Mouse (Mus musculus) ovary, postnatal 36 days (tissue): ENCODE measurements around the gene Cux1.

Experiments
- DNase-seq: peaks from one replicate; pipeline ENCODE4 v3.0.0; 2022; ENCODE audit warnings: low spot score, mixed read lengths

Cux1 gene

DNA sequence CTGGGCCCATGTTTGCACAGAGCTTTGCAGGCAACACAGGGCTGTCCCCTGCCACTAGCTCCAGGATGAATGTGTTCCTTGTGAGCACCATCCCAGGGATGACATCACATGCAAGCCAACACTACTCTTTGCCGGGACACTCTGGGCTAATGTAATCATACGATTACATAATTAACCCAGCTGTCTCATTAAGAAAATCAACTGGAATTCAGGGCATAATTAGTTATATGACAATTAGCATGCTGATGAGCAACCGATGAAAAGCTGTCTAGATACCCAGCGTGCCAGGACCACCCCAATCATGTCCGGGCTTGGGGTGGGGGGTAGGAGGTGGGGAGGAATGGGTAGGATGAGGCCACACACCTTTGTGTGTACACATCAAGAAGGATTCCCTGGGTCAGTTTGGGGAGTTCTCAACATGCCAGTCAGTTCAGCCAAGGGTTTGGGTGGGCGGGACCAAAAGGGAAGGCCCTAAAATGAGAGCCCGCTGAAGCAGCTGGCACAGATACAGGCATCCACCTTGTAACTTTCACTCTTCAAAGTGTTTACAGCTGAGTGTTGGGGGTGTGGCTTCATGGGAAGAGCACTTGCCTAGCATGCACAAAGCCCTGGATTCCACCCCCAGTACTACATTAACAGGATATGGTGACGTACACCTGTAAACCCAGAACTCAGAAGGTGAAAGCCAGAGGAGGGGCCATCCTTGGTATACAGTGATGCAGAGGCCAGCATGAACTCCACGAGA, 184.9 kb downstream of the Cux1 start:
- no peak for DNase-seq

DNA sequence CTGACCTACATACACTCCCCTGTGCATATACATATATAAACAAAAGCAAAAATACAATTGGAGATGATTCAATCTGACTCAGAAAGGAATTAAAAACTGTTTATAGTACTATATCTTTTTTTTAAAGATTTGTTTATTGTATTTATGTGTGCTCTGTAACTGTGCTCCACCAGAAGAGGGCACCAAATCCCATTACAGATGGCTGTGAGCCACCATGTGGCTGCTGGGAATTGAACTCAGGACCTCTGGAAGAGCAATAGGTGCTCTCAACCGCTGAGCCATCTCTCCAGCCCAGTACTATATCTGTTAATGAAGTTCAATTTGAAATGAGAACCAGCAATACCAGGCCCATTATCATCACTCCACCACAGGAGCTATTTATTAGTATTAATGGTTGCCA, 187.9 kb downstream of the Cux1 start:
- DNase-seq: no peak

DNA sequence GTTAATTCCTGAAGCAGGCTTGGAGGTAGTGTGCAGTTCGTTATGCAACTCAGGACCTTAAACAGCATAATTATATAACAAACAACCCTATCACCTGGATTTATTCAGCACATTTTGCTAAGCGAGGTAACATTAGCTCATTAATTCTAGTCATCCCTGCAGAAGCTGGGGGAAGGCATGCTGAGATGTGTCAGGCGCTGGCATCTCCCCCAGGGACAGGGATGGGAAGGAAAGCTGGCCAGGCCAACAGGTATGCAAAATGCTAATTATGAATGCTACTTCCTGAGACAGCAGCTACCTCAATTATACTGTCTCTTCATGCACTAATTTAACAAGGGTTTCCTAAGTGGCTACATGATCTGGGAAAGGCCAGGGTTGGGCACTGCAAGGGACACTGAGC, 190.2 kb downstream of the Cux1 start:
- no peak for DNase-seq

DNA sequence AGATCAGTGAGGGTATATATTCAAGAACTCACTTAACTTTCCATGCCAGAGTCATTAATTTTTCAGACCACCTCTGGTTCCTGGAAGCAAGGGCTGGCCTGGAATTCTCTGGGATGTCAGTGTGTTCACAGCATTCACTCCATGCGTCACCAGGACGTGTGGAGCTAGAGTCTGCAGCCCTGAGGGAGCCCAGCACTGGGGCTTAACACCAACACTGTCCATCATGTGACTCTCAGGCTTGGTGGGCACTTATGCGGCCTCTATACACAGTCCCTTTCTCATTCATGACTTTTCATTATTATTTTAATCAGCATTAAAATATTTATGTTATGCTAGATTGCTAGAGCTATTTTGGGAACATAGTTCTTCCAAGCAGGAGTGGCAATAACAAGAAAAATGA, 191.9 kb downstream of the Cux1 start:
- no peak for DNase-seq

DNA sequence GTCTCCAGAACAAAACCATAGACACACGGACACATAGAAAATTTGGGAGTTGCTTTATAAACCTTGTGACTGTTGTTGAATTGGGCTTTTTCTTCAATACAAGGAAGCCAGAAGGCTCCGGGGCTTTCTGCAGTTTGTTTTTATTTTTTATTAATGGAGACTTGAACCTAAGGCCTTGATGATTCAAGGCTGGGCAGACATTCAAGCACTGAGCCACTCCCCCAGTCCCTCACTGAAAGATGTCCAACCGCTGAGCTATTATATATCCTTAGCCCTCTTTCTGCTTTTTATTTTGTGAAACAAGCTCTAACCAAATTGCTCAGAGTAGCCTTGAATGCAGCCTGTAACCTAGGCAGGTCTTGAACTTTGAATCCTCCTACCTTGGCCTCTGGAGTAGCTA, 195.0 kb downstream of the Cux1 start:
- DNase-seq: no peak

DNA sequence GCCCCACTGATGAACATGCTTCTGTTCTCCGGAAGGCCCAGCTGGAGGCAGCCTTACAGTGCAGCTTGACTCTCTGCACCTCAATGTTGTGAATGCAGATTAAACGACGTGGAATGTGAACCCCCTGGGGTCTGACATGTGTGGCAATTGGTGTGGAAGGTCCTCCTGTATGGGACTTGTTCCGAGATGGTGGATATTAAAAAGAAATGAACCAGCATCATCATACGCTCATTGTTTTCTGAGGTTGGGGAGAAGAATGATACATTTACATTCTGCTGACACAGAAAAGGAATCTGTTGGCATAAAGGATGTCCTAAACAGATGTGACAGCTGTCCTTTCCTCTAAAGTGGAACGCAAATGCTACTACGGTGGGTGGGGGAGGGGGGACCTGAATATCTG, 203.9 kb downstream of the Cux1 start:
- no peak for DNase-seq

DNA sequence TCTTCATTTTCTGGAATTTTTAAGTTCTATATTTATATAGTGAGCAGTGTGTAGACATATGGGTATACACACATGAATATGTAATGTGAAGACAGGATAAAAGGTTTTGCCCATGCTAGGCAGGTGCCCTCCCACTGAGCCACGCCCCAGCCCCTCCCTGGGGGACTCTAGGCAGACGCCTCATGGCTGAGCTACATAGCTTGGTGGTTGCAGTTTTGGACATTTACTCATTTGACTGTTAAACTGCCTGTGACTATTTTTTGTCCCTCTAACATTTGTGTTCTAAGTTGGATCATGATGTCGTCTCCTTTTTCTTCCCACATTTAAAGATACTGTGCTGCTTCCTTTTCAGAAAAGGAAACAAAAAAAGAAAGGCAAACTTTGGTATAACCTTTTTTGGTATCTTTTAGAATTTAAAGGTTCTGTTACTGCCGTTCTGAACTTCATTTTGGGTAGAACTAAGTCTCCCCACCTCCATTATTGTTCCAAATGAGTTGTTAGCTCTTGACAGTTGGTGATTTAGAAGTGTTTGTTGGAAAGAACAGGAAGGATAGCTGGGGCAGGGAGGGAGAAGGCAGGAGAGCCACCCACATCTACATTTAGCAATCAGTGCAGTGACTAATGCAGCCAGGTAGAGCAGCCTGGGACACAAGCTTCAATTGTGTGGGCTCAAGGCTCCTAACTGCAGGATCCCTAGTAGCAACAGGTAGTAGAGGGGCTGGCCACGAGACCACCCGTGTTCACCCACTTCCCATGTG, 204.6 kb downstream of the Cux1 start:
- DNase-seq: no peak

DNA sequence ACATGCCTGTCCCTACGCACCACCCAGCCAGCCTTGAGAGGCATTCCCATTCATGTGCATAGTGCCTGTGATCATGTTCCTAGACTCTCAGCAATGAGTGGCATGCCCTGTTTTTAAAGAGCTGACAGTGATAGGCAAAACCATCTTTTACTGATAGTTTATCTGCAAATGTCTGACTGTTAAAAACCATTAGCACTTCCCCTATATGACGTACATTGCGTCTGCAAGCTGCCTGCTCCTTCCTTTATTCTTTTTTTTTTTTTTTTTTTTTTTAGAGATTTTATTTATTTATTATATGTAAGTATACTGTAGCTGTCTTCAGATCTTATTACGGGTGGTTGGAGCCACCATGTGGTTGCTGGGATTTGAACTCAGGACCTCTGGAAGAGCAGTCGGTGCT, 205.3 kb downstream of the Cux1 start:
- no peak for DNase-seq

DNA sequence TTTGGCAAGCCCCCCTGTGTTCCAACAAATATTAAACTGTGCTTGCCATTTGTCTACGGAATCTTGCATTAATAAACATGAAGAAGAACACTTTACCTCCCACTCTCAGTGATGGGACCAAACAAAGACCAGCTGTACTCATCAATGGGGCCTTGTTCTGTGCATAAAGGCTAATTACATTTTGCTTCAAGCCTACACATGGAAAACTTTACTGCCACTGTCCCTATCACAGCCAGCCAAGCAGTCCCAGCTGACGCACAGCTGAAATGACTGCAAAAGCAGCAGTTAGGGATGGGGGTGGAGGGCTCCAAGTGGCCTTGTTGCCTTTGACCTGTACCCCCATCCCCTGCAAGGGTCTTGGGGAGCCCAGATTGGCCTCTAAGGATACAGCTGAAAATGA, 210.1 kb downstream of the Cux1 start:
- no peak for DNase-seq

DNA sequence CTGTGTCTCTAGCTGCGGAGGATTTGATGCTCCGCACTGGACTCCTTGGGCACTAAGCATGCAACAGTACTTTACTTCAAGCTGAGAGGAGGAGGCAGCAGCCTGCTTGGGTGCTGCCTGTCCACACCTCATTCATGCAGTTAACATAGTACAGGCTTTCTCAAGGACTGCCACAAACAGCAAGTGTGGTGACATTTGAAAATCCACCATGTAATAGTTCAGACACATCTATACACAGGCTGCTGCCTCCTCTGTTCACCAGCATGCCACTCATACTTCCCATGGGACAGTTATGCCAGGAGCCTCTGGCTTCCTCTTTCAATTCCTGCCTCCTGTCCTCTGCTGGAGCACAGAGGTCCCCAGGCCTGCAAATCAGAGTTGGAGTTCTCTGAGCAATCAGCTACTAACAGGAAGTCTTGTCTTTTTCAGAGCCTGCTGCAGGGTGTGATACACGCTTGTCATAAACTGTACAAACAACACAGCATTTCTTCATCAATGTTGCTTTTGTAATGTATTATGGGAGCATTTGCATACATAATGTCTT, 211.6 kb downstream of the Cux1 start:
- no peak for DNase-seq

DNA sequence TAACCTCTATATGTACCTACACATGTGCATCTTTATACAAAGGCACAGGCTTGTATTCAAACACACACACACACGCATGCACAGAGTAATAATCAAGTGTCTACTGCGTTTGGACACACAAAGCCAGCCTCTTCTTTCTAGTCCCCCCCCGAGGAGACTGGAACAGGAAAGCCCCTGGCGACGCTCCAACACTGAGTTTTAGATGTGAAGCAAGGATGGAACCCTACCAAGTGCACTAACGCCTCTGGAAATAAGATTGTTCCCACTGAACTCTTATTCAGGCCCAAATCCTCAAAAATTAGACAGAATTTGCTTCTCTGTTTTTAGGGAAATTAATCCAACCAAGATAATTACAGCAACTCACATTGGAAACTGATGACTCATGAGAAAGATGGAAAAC, 212.6 kb downstream of the Cux1 start:
- no peak for DNase-seq

DNA sequence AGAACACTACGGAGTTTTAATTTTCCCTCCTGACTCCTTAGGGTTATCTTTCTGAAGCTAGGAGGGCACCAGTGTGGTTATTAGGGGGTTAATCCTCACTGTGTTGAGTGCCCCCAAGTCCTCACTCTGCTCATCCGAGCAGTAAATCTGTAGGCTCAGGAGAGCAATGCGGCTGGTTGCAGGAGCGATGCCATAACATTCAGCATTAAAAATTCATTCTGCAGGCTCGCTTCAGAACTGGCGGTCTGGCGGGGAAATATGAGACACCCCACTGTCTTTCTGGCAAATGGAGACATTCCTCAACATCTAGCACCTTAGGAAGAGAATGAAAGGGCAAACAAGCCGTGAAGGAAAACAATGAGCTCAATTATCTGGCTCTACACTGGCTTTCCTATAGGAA, 214.2 kb downstream of the Cux1 start:
- DNase-seq: no peak

DNA sequence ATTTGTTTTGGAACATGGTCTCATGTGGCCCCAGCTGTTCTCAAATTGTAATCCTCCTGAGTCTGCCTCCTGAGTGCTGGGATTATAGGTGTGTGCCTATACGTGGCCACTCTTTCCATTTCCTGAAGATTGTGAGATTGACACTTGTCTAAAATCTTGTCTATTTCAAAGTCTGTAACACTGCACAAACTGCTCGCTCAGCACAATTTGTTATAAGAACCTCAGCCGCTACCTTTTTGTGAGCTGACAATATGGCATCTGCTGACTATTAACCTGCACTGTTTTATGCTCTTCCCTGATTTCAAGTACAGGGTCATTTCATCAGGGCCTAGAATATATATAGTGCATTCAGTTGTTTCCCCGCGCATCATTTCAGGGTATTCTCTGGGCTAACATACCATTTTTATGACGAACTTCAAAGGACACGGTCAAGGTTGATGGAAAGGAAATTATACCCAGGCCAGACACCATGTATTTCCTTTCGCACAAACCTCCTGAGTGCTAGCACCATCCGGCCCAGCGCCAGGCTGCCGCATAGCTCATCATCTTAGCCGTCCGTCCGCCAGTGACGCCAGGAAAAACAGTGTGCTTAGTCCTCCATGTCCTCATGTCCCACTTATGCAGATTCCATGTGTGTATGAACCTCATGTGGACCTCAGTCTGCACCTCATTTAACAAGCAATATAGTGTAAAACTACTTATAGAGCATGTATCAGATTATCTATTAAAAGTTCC, 224.0 kb downstream of the Cux1 start:
- DNase-seq: no peak

DNA sequence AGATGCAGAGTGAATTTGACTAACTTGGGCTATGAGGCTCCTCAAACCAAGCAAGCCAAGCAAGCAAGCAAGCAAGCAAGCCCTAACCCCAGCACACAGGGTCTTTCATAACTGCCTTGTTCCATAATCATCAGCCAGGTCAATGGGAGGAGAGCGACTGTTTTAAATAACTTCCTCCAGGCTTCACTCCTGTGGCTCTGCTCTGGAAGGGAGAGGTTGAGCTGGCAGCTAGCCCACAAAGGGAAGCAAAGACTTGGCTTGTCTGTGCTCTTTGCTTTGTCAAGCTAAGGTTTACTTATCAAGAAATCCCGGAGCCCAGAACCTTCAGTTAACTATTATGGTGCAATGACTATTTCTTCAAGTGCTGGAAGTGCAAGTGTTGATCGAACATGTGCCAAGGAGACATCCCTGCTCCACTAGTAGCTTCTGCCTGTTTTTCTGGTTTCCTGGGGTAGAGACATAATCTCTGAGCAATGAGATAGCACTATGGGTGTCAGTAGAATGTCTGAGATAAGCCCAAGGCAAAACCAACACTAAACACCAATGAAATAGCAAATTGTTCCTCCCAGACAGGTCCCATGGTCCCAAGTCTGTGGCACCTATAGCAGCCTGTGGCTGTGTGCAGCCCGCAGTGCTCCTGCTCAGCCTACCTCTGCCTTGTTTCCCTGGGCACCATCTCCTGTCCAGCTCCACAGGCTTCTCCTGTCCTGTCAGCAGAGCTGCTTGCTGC, 230.3 kb downstream of the Cux1 start:
- DNase-seq: no peak

DNA sequence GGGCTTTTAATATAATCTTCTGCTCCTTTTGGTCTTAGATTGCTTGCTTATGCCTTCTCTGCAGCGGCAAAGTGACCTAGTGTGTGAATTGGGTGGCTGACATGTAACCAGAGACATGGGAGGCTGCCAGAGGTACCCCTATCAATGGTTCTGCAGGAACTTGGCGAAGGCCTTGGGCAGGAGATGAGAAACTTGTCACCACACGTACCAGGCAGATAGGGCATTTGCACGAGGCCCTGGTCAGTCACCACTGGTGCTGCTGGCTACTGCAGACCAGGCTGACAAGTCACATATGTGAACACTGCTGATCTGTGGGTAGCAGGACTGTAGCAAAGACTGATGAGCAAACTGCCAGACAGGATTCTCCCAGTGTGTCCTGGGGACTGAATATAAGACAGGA, 231.6 kb downstream of the Cux1 start:
- DNase-seq: no peak

DNA sequence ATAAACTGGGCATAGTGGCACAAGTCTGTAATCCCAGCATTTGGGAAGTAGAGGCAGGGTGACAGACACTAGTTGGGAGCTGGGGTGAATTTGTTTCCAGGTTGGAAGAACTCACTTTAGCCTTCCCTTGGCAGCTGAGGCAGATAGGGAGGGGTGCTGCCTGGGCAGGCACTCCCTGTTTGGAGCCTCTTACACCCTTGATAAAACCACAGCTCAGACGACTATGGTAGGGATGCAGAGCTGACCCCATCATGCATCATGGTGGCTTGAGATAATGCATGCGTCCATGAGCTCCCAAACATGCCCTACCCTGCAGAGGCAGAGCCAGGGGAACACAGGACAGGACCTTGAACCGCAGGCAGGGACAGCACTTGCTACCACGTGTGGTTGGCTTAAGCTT, 232.5 kb downstream of the Cux1 start:
- DNase-seq: no peak

DNA sequence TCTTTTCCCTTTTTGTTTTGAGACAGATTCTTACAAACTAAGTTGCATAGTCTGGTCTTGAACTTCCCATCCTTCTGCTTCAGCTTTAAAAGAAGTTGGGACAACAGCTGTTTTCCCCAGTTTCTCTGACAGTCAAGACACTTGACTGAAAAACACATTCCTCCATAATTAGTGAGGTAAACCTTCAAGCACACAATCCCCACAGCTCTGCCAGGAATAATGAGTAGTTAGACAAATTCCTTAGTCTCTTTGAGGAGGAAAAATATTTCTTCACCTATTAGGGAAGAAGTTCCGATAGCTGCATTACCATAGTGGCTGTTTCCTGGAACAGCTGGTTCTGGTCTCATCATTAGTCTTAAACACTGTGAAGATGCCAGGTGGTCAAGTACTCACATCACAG, 233.2 kb downstream of the Cux1 start:
- no peak for DNase-seq

DNA sequence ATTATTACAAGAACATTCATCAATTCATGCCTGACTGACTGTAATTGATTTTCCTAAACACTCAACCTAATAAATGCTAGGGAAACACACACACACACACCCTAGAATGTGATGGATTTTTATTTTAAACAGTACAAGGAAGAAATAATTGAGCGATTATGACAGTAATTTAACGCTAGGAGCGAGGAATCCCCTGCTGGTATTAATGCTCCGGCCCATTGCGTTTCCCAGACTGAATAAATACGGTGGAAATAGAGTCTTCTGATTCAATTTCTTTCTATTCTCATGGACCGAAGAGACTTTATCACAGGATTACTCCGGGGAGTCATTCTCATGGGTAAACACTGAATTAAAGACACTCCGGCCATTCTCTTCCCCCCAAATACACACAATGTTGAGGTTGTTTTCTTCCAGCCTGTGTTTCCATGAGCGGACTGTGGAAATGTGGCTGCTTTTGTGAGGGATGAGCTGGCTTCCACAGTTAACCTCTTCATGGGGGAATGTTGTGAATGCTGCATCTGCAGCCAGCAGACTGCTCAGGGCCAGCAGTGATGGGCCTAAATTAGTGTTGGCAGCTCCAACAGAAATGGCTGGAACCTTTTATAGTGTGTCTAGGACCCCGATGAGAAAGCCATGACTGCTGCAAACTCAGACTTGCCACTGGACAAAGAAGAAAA, 234.4 kb downstream of the Cux1 start:
- no peak for DNase-seq

DNA sequence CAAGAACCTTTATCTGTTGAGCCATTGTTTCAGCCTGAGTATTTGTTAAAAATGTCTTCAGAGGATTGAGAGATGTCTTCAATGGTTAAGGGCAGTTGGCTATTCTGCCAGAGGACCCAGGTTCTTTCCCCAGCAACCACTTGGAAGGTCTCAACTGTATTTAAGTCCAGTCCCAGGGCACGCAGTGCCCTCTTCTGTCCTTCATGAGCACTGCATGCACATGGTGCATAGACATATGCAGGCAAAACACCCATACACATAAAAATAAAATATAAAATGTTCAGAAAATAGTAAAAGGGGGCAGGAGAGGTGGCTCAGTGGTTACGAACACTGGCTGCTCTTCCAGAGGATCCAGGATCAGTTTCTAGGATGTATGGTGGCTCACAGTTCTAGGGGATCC, 239.6 kb downstream of the Cux1 start:
- no peak for DNase-seq

DNA sequence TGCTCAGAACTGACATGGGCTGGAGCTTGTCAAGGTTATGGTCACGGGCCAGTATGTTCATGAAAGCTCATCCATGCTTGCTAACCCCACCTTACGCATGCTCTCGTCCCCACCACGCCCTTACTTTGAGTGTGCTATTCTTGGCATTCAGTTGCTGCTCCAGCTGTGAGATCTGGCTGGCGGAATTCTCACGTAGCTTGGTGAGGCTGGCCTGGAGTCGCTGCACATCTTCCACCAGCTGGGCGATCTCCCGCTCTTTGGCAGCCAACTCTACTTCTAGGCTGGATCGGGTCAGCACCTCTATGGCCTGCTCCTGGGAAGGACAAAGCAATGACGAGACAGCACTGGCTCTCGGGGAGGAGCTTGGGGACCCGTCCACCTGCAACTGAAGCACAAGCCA, 240.7 kb downstream of the Cux1 start:
- DNase-seq: no peak

DNA sequence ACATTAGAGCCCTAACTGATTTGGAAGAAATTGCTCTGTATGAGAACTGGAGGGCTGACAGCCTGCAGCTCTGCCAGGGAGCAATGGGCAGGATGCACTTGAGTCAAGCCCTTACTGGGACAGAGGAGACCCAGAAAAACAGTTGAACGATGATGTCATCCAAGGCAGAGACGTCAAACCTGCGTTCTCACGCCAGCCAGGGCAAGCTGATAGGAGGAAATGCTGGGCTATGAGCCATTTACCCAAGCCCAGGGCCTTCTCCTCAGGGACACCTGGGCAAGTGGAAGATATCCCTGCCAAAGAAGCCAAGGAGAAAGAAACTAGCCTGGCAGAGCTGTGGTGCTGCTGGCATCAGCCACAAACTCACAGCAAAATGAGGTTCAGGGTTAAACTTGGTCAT, 242.8 kb downstream of the Cux1 start:
- peak; percentile 26 for DNase-seq

DNA sequence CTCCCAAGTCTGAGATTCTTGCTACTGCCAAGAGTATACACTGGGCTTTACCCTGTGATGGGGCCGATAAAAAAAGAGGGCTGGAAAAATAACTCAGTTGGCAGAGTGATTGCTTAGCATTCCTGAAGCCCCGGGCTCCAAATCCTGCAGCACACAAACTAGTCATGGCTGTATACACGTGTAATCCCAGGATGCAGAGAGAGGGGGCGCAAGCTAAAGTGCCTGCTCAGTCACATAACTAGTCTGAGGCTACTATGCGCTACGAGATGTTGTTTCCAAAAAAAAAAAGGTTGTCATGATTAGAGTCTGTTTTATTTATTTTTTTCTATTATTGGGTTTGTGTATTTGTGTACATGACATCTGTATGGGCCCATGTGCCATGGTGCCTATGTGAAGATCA, 245.9 kb downstream of the Cux1 start:
- DNase-seq: no peak
